Mouse (Mus musculus) right cerebral cortex, adult 2 months (tissue): ENCODE results near the gene Cmc1.

Source experiments
- DNase-seq, 2 experiments: peaks; one replicate each; pipeline ENCODE4 v3.0.0; 2021 to 2022; ENCODE audit warnings: low spot score in 2 of 2

The Cmc1 gene

DNA sequence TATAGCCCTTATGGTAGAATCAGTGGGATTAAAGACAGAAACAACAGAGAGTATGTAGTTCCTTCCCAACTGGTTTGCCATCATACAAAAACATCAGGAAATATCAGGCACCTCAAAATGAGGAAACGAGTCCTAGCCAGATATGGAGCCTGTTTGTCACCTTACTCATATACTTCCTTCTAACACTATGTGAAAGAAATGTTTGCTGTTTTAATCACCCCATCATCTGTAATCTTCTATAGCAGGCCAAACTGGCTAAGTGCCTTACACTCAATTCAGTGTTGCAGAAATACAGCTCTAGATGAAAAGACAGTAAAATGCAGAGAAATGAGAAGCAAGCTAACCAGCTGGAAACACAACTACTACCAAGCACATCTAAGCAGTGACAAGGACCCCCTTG lies 119.7 kb downstream of the Cmc1 start:
- DNase-seq, result no peak

DNA sequence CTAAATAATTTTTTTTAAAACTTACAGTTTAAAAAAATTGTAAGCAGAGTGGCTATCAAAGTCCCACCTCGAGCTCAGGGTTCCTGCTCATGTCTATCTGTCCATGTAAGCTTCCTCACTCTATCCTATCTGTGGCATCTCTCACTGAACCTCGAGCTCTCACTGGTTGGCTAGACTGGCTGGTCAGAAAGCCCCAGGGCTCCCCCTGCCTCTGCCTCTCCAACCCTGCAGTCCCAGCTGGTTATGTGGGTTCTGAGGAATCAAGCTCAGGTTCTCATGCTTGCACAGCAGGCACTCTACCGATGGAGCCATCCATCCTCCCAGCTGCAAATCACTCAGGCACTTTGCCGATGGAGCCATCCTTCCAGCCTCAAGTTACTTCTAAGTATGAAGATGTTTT lies 120.5 kb downstream of the Cmc1 start:
- no peak for DNase-seq

DNA sequence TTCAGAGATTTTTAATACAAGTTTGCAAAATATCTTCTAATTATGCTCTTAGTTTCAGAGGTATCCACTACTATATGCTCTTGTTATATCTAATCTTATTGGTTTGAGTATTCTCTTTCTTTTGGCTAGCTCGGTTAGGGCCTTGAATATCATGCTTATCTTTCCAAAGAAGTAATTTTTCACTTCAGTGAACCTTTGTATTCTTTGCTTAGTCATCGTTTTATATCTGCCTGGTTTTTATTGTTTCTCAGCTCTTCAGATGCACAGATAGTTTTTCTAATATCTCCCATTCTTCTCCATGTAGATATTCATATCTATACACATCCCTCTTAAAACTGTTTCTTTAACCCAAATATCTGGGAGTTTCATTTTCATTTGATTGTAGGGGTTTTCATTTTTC lies 125.0 kb downstream of the Cmc1 start:
- DNase-seq, result no peak
